Mouse (Mus musculus): ENCODE results near the gene Aqp7. TPM values are rescaled to one million over a fixed set of nuclear protein-coding genes. Genes with fewer than 3 reads are reported as not detected.

Gene Aqp7
- polyA plus RNA-seq, 1 experiment: 0.70 TPM

GRCm38 (mm10) chr4:41056253-41056652, 8.3 kb upstream of the Aqp7 start:
- H3K27ac ChIP-seq (ENCODE audit: control insufficient read depth, insufficient read depth, low read depth, low read length, poor library complexity): no peak overlapping the region
- H3K4me1 ChIP-seq (ENCODE audit: control insufficient read depth, insufficient read depth, low read length): no peaks in the 10 kb centered on the region
- H3K4me3 ChIP-seq (replicated peaks; ENCODE audit: control insufficient read depth, low read depth, low read length): no peak overlapping the region
- 91% methylated on average over 1 of the region's 1 CpGs for WGBS
- TF ChIP-seq POLR2A (IDR thresholded peaks at IDR 0.05; ENCODE audit: borderline replicate concordance, control insufficient read depth, low read depth, low read length) (no peak), CTCF (IDR thresholded peaks at IDR 0.05; ENCODE audit: control insufficient read depth, insufficient read depth, low read length) (no peak)

GRCm38 (mm10) chr4:41055111-41055510, 7.2 kb upstream of the Aqp7 start:
- Histone ChIP-seq H3K4me3 (replicated peaks; ENCODE audit: control insufficient read depth, low read depth, low read length) (no peak overlapping the region), H3K27ac (ENCODE audit: control insufficient read depth, insufficient read depth, low read depth, low read length, poor library complexity) (no peak overlapping the region), H3K4me1 (ENCODE audit: control insufficient read depth, insufficient read depth, low read length) (0 out of 2 replicates have a peak, but pooled peaks cover 1% of the 10 kb centered on the region)
- 71% methylated on average over 13 of the region's 13 CpGs for WGBS
- TF ChIP-seq CTCF (IDR thresholded peaks at IDR 0.05; ENCODE audit: control insufficient read depth, insufficient read depth, low read length) (no peak), POLR2A (IDR thresholded peaks at IDR 0.05; ENCODE audit: borderline replicate concordance, control insufficient read depth, low read depth, low read length) (no peak)

GRCm38 (mm10) chr4:41051781-41052180, 3.8 kb upstream of the Aqp7 start:
- WGBS: 84% methylated on average over 7 of the region's 7 CpGs

GRCm38 (mm10) chr4:41050726-41051675, 3.1 kb upstream of the Aqp7 start:
- 0 out of 2 replicates have a peak, but pooled peaks cover 1% of the 10 kb centered on the region for H3K4me1 ChIP-seq (ENCODE audit: control insufficient read depth, insufficient read depth, low read length)
- WGBS: 29% methylated on average over 16 of the region's 16 CpGs
- H3K27ac ChIP-seq (ENCODE audit: control insufficient read depth, insufficient read depth, low read depth, low read length, poor library complexity): no peak overlapping the region
- TF ChIP-seq POLR2A (IDR thresholded peaks at IDR 0.05; ENCODE audit: borderline replicate concordance, control insufficient read depth, low read depth, low read length): no peak
- TF ChIP-seq CTCF (IDR thresholded peaks at IDR 0.05; ENCODE audit: control insufficient read depth, insufficient read depth, low read length): peak; percentile 82
- no peak overlapping the region for H3K4me3 ChIP-seq (replicated peaks; ENCODE audit: control insufficient read depth, low read depth, low read length)

More at GRCm38 (mm10) chr4:41051781-41052180, 3.8 kb upstream of the Aqp7 start:
- no peak overlapping the region for H3K4me3 ChIP-seq (replicated peaks; ENCODE audit: control insufficient read depth, low read depth, low read length)
- TF ChIP-seq CTCF (IDR thresholded peaks at IDR 0.05; ENCODE audit: control insufficient read depth, insufficient read depth, low read length) (no peak), POLR2A (IDR thresholded peaks at IDR 0.05; ENCODE audit: borderline replicate concordance, control insufficient read depth, low read depth, low read length) (no peak)
- H3K27ac ChIP-seq (ENCODE audit: control insufficient read depth, insufficient read depth, low read depth, low read length, poor library complexity): no peak overlapping the region
- H3K4me1 ChIP-seq (ENCODE audit: control insufficient read depth, insufficient read depth, low read length): 0 out of 2 replicates have a peak, but pooled peaks cover 1% of the 10 kb centered on the region

- TF ChIP-seq POLR2A (IDR thresholded peaks at IDR 0.05; ENCODE audit: borderline replicate concordance, control insufficient read depth, low read depth, low read length): no peak
- TF ChIP-seq CTCF (IDR thresholded peaks at IDR 0.05; ENCODE audit: control insufficient read depth, insufficient read depth, low read length): no peak
- no peak overlapping the region for H3K4me3 ChIP-seq (replicated peaks; ENCODE audit: control insufficient read depth, low read depth, low read length)
- 81% methylated on average over 2 of the region's 2 CpGs for WGBS
- H3K27ac ChIP-seq (ENCODE audit: control insufficient read depth, insufficient read depth, low read depth, low read length, poor library complexity): no peak overlapping the region
- H3K4me1 ChIP-seq (ENCODE audit: control insufficient read depth, insufficient read depth, low read length): 0 out of 2 replicates have a peak, but pooled peaks cover 1% of the 10 kb centered on the region
Measured at GRCm38 (mm10) chr4:41048926-41049325, 987 bp upstream of the Aqp7 start.

- 78% methylated on average over 13 of the region's 13 CpGs for WGBS
- Histone ChIP-seq H3K27ac (ENCODE audit: control insufficient read depth, insufficient read depth, low read depth, low read length, poor library complexity) (no peak overlapping the region), H3K4me3 (replicated peaks; ENCODE audit: control insufficient read depth, low read depth, low read length) (no peak overlapping the region), H3K4me1 (ENCODE audit: control insufficient read depth, insufficient read depth, low read length) (0 out of 2 replicates have a peak, but pooled peaks cover 1% of the 10 kb centered on the region)
- no peak for TF ChIP-seq POLR2A (IDR thresholded peaks at IDR 0.05; ENCODE audit: borderline replicate concordance, control insufficient read depth, low read depth, low read length)
- no peak for TF ChIP-seq CTCF (IDR thresholded peaks at IDR 0.05; ENCODE audit: control insufficient read depth, insufficient read depth, low read length)
Measured at GRCm38 (mm10) chr4:41046254-41046795, 1.6 kb downstream of the Aqp7 start.

- H3K4me1 ChIP-seq (ENCODE audit: control insufficient read depth, insufficient read depth, low read length): no peaks in the 10 kb centered on the region
- no peak overlapping the region for H3K4me3 ChIP-seq (replicated peaks; ENCODE audit: control insufficient read depth, low read depth, low read length)
- no peak overlapping the region for H3K27ac ChIP-seq (ENCODE audit: control insufficient read depth, insufficient read depth, low read depth, low read length, poor library complexity)
- WGBS: 92% methylated on average over 3 of the region's 3 CpGs
- TF ChIP-seq CTCF (IDR thresholded peaks at IDR 0.05; ENCODE audit: control insufficient read depth, insufficient read depth, low read length): no peak
- TF ChIP-seq POLR2A (IDR thresholded peaks at IDR 0.05; ENCODE audit: borderline replicate concordance, control insufficient read depth, low read depth, low read length): no peak
Measured at GRCm38 (mm10) chr4:41045288-41045687, 2.7 kb downstream of the Aqp7 start.

GRCm38 (mm10) chr4:41043961-41044360, 4.0 kb downstream of the Aqp7 start:
- 81% methylated on average over 5 of the region's 5 CpGs for WGBS
- Histone ChIP-seq H3K4me3 (replicated peaks; ENCODE audit: control insufficient read depth, low read depth, low read length) (no peak overlapping the region), H3K27ac (ENCODE audit: control insufficient read depth, insufficient read depth, low read depth, low read length, poor library complexity) (no peak overlapping the region), H3K4me1 (ENCODE audit: control insufficient read depth, insufficient read depth, low read length) (no peaks in the 10 kb centered on the region)
- no peak for TF ChIP-seq CTCF (IDR thresholded peaks at IDR 0.05; ENCODE audit: control insufficient read depth, insufficient read depth, low read length)
- no peak for TF ChIP-seq POLR2A (IDR thresholded peaks at IDR 0.05; ENCODE audit: borderline replicate concordance, control insufficient read depth, low read depth, low read length)

All from bone marrow, adult 2 months (tissue).